Mouse (Mus musculus): ENCODE results near the gene Gng12.

DNA sequence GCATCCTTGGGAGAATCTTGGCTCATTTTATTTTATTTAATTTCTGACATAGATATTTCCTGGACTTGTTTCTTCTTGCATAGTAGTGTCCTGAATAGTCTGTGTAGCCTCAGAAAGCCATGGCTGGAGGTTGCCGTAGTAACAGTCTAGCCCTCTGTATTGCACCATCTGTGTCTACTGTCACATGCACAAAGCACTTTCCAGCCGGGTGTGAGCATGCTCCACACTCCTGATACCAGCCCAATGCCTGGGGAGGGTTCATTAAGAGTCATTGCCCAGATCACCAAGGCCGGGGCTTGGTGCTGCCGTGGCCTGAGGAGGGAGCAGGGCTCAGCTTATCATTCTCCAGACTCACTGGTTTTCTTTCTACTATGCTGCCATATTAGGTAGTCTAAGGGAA lies 68.0 kb downstream of the Gng12 start:
- TF ChIP-seq CTCF (IDR thresholded peaks at IDR 0.05; ENCODE audit: low read depth, low read length) (no peak), EP300 (IDR thresholded peaks at IDR 0.05; ENCODE audit: insufficient read depth, low read depth, low read length) (no peak), POLR2A (IDR thresholded peaks at IDR 0.05; ENCODE audit: insufficient read depth, low read length) (no peak)
